Comparison of ENCODE assay signal across 9 mouse cellular contexts in the genomic region with DNA sequence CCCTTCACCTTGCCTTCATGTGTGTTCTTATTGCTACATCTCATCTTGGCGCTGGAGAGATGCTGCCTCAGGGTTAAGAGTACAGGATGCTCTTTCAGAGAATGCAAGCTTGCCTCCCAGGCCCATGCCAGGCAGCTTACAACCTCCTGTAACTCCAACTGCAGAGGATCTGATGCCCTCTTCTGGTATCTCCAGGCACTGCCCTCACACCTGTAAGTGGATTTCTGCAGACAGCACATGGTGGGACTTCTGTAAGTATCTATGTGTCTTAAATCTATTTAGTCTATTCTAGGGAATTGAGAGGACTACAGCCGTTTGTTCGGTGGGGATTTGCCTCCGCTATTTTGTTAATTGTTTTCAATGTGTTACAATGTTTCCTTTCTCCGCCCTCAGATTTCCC. TPM values are rescaled to one million over a fixed set of nuclear protein-coding genes. Genes with fewer than 3 reads are reported as not detected.
DNase-seq lines count a peak whose midpoint lies in the region; ATAC-seq and TF ChIP-seq lines count a peak whose summit lies in the region.
"Had no signal": no experiment of that assay in that cellular context is flagged by ENCODE, and none has a peak within 500 bp of the region (broad histone marks: within the 10 kb centered on the region; RNA-seq: fewer than 3 reads in every experiment).

No protein-coding gene starts in this region.

- H3K4me1 ChIP-seq in neural tube, embryonic 11.5 days (ENCODE audit: control insufficient read depth, insufficient read depth, low read length) = no peaks in the 10 kb centered on the region
- no peaks in the 10 kb centered on the region for H3K4me1 ChIP-seq in thymus, adult 2 months (replicated peaks; ENCODE audit: control insufficient read depth, insufficient read depth, low read length)

- peak; percentile 28 for DNase-seq in gastrocnemius, adult 18-20 months (ENCODE audit: low spot score)
- no peak for DNase-seq in gastrocnemius, postnatal 25 days
- peak; percentile 62 for DNase-seq in A20 (ENCODE audit: low read depth, low spot score)
- DNase-seq in adrenal gland, postnatal 25 days = peak; percentile 34
- DNase-seq in frontal cortex, adult 2 months (ENCODE audit: extremely low spot score in 1 of 2, low spot score in 1 of 2) = peak; percentile 8 to 65
- peak; percentile 13 for DNase-seq in left cerebral cortex, adult 11 months (ENCODE audit: low spot score)
- peak; percentile 27 for DNase-seq in neural tube, embryonic 11.5 days (ENCODE audit: low spot score)
- DNase-seq in thymus, adult 2 months = peak; percentile 52

- no peak overlapping the region for H3K4me2 ChIP-seq in neural tube, embryonic 11.5 days (ENCODE audit: low read depth)

- TF ChIP-seq CTCF in thymus, adult 2 months (IDR thresholded peaks at IDR 0.05; ENCODE audit: borderline replicate concordance, control insufficient read depth, extremely low read depth, insufficient read depth, low read length, poor library complexity) = no peak

- H3K4me3 ChIP-seq in neural tube, embryonic 11.5 days (ENCODE audit: low read depth, low read length) = no peak overlapping the region
- no peak overlapping the region for H3K4me3 ChIP-seq in thymus, adult 2 months (ENCODE audit: control insufficient read depth, insufficient read depth, low read length)

- 61% methylated on average over 5 of the region's 5 CpGs for WGBS in neural tube, embryonic 11.5 days
- 67% methylated on average over 5 of the region's 5 CpGs for WGBS in thymus, adult 2 months

- no peak overlapping the region for H3K9ac ChIP-seq in neural tube, embryonic 11.5 days (ENCODE audit: low read length)

- no peaks in the 10 kb centered on the region for H3K27me3 ChIP-seq in neural tube, embryonic 11.5 days (ENCODE audit: control insufficient read depth, insufficient read depth, low read length)
- H3K27me3 ChIP-seq in thymus, adult 2 months (ENCODE audit: control insufficient read depth, insufficient read depth, low read length) = no peaks in the 10 kb centered on the region

- H3K27ac ChIP-seq in neural tube, embryonic 11.5 days (ENCODE audit: low read depth, low read length) = no peak overlapping the region
- H3K27ac ChIP-seq in thymus, adult 2 months (ENCODE audit: control insufficient read depth, insufficient read depth, low read length) = no peak overlapping the region

- H3K9me3 ChIP-seq in neural tube, embryonic 11.5 days (ENCODE audit: control insufficient read depth, low read length) = no peaks in the 10 kb centered on the region

- H3K36me3 ChIP-seq in neural tube, embryonic 11.5 days (ENCODE audit: control insufficient read depth, insufficient read depth, low read length) = no peaks in the 10 kb centered on the region
- no peaks in the 10 kb centered on the region for H3K36me3 ChIP-seq in thymus, adult 2 months (ENCODE audit: control insufficient read depth, insufficient read depth, low read length)

- no peak for ATAC-seq in neural tube, embryonic 11.5 days (ENCODE audit: insufficient read depth, low FRiP score, low TSS enrichment)

- no peak for TF ChIP-seq POLR2A in thymus, adult 2 months (IDR thresholded peaks at IDR 0.05; ENCODE audit: control insufficient read depth, extremely low read depth, insufficient read depth, low read length, poor library complexity)

RNA-seq across cellular contexts. Expression of gene Krt24, which starts 7.8 kb away (rescaled TPM):
- not detected for total RNA-seq in gastrocnemius, adult 18-20 months (2021)
- total RNA-seq in gastrocnemius, postnatal 25 days (2021) = not detected
- total RNA-seq in adrenal gland, postnatal 25 days (2021) = not detected in 2 replicates
- not detected in 2 replicates for polyA plus RNA-seq in frontal cortex, adult 2 months (2012; rRNA removed)
- polyA plus RNA-seq in neural tube, embryonic 11.5 days (2014; fragmentation: Nextera tagmentation; extraction: Ambion mirVana) = not detected in 2 replicates
- polyA plus RNA-seq in thymus, adult 2 months (2012; rRNA removed) = 0.10 and 0.12 TPM in 2 replicates
- polyA plus RNA-seq: heart, embryonic 16.5 days had no signal

RNA-seq across cellular contexts. Expression of gene Krt25, which starts 29.9 kb away (rescaled TPM):
- total RNA-seq in gastrocnemius, adult 18-20 months (2021) = under 1 TPM in 1 of 2 experiments, not detected in 1; 0.18 TPM
- not detected for total RNA-seq in gastrocnemius, postnatal 25 days (2021)
- not detected in 2 replicates for total RNA-seq in adrenal gland, postnatal 25 days (2021)
- 0.06 and 0.15 TPM in 2 replicates for polyA plus RNA-seq in frontal cortex, adult 2 months (2012; rRNA removed)
- polyA plus RNA-seq in neural tube, embryonic 11.5 days (2014; fragmentation: Nextera tagmentation; extraction: Ambion mirVana) = 0.12 and 0.23 TPM in 2 replicates
- 0.16 and 0.18 TPM in 2 replicates for polyA plus RNA-seq in thymus, adult 2 months (2012; rRNA removed)

RNA-seq across cellular contexts. Expression of gene Krt26, which starts 44.9 kb away (rescaled TPM):
- not detected for total RNA-seq in gastrocnemius, adult 18-20 months (2021)
- total RNA-seq in gastrocnemius, postnatal 25 days (2021) = not detected
- total RNA-seq in adrenal gland, postnatal 25 days (2021) = not detected in 2 replicates
- 0.06 TPM in 1 of 2 replicates, not detected in the other for polyA plus RNA-seq in frontal cortex, adult 2 months (2012; rRNA removed)
- 0.12 TPM in 1 of 2 replicates, not detected in the other for polyA plus RNA-seq in neural tube, embryonic 11.5 days (2014; fragmentation: Nextera tagmentation; extraction: Ambion mirVana)
- not detected in 2 replicates for polyA plus RNA-seq in thymus, adult 2 months (2012; rRNA removed)
- polyA plus RNA-seq: heart, embryonic 16.5 days had no signal

RNA-seq across cellular contexts. Expression of gene Krt222, which starts 49.0 kb away (rescaled TPM):
- 1 to 10 TPM; 2.4 TPM for total RNA-seq in gastrocnemius, adult 18-20 months (2021)
- total RNA-seq in gastrocnemius, postnatal 25 days (2021) = 1 to 10 TPM; 4.9 to 6.4 TPM
- total RNA-seq in adrenal gland, postnatal 25 days (2021) = 1.4 and 2.4 TPM in 2 replicates
- polyA plus RNA-seq in frontal cortex, adult 2 months (2012; rRNA removed) = 21.4 and 22.9 TPM in 2 replicates
- 0.37 and 0.44 TPM in 2 replicates for polyA plus RNA-seq in neural tube, embryonic 11.5 days (2014; fragmentation: Nextera tagmentation; extraction: Ambion mirVana)
- 0.23 and 0.40 TPM in 2 replicates for polyA plus RNA-seq in thymus, adult 2 months (2012; rRNA removed)

RNA-seq across cellular contexts. Expression of gene Krt27, which starts 58.1 kb away (rescaled TPM):
- not detected for total RNA-seq in gastrocnemius, adult 18-20 months (2021)
- not detected for total RNA-seq in gastrocnemius, postnatal 25 days (2021)
- total RNA-seq in adrenal gland, postnatal 25 days (2021) = not detected in 2 replicates
- polyA plus RNA-seq in frontal cortex, adult 2 months (2012; rRNA removed) = 0.19 TPM in 1 of 2 replicates, not detected in the other
- polyA plus RNA-seq in neural tube, embryonic 11.5 days (2014; fragmentation: Nextera tagmentation; extraction: Ambion mirVana) = not detected in 2 replicates
- polyA plus RNA-seq in thymus, adult 2 months (2012; rRNA removed) = 0.05 and 0.13 TPM in 2 replicates
- polyA plus RNA-seq: heart, embryonic 16.5 days had no signal
